Mouse (Mus musculus) left cerebral cortex, adult 8-10 months (tissue): ENCODE results near the gene Spon1. TPM values are rescaled to one million over a fixed set of nuclear protein-coding genes. Genes with fewer than 3 reads are reported as not detected.

Source experiments
- DNase-seq, 2 experiments: peaks; one replicate each; pipeline ENCODE4 v3.0.0; 2022; ENCODE audit warnings: low spot score in 2 of 2
- total RNA-seq, 4 experiments: library from RNA; stranded (reverse); gene quantifications; 2 replicates each; pipeline ENCODE4 v1.2.4; 2022

Gene Spon1
- total RNA-seq, 4 experiments from 2014 or later: 39.1 to 44.5 (median 40.4) TPM

- no peak for DNase-seq
Measured at GRCm38 (mm10) chr7:113903127-113903827, 137.5 kb downstream of the Spon1 start.

- DNase-seq: no peak
Measured at GRCm38 (mm10) chr7:113903939-113904338, 138.1 kb downstream of the Spon1 start.

GRCm38 (mm10) chr7:113904348-113904895 lies 138.6 kb downstream of the Spon1 start:
- no peak for DNase-seq

- DNase-seq: no peak
Measured at GRCm38 (mm10) chr7:113909161-113909825, 143.5 kb downstream of the Spon1 start.

GRCm38 (mm10) chr7:113910856-113911255 lies 145.1 kb downstream of the Spon1 start:
- DNase-seq: no peak

- peak in 1 of 2 experiments; percentile 22 for DNase-seq
Measured at GRCm38 (mm10) chr7:113915936-113916335, 150.1 kb downstream of the Spon1 start.

- no peak for DNase-seq
Measured at GRCm38 (mm10) chr7:113918916-113919315, 153.1 kb downstream of the Spon1 start.

GRCm38 (mm10) chr7:113919505-113919904 lies 153.7 kb downstream of the Spon1 start:
- DNase-seq: no peak

GRCm38 (mm10) chr7:113920056-113920455 lies 154.3 kb downstream of the Spon1 start:
- peak in 1 of 2 experiments; percentile 50 for DNase-seq

GRCm38 (mm10) chr7:113924561-113924960 lies 158.8 kb downstream of the Spon1 start:
- DNase-seq: no peak

GRCm38 (mm10) chr7:113950888-113951287 lies 185.1 kb downstream of the Spon1 start:
- DNase-seq: no peak

- DNase-seq: no peak
Measured at GRCm38 (mm10) chr7:113955431-113955830, 189.6 kb downstream of the Spon1 start.

- DNase-seq: no peak
Measured at GRCm38 (mm10) chr7:113960841-113961499, 195.2 kb downstream of the Spon1 start.

GRCm38 (mm10) chr7:113961500-113961895 lies 195.7 kb downstream of the Spon1 start:
- DNase-seq: no peak

- no peak for DNase-seq
Measured at GRCm38 (mm10) chr7:113962078-113962477, 196.3 kb downstream of the Spon1 start.

- no peak for DNase-seq
Measured at GRCm38 (mm10) chr7:113963766-113964165, 198.0 kb downstream of the Spon1 start.

- DNase-seq: no peak
Measured at GRCm38 (mm10) chr7:113965625-113966024, 199.8 kb downstream of the Spon1 start.

- DNase-seq: no peak
Measured at GRCm38 (mm10) chr7:113969182-113969581, 203.4 kb downstream of the Spon1 start.

- no peak for DNase-seq
Measured at GRCm38 (mm10) chr7:113972536-113972935, 206.7 kb downstream of the Spon1 start.

- no peak for DNase-seq
Measured at GRCm38 (mm10) chr7:113986406-113987134, 220.8 kb downstream of the Spon1 start.

GRCm38 (mm10) chr7:113988156-113988555 lies 222.4 kb downstream of the Spon1 start:
- DNase-seq: no peak
